Mouse (Mus musculus): ENCODE measurements at regions not wholly inside any gene's neighbourhood (a gene's known extent, or its start where the extent isn't known, plus 50 kb on each side); places are given as distances from the start of the nearest gene placed in this dataset.

- no peak for DNase-seq (ENCODE audit: low spot score in 2 of 2)
These were observed 671.8 kb downstream of the 5730522E02Rik start for GRCm38 (mm10) chr11:25538641-25539258.

GRCm38 (mm10) chr11:25536069-25536468 lies 674.5 kb downstream of the 5730522E02Rik start:
- no peak for DNase-seq (ENCODE audit: low spot score in 2 of 2)

GRCm38 (mm10) chr11:25533081-25533480 lies 677.5 kb downstream of the 5730522E02Rik start:
- DNase-seq (ENCODE audit: low spot score in 2 of 2) = no peak

- DNase-seq (ENCODE audit: low spot score in 2 of 2) = no peak
These were observed 678.7 kb downstream of the 5730522E02Rik start for GRCm38 (mm10) chr11:25531668-25532398.

- no peak for DNase-seq (ENCODE audit: low spot score in 2 of 2)
These were observed 682.5 kb downstream of the 5730522E02Rik start for GRCm38 (mm10) chr11:25528056-25528455.

- DNase-seq (ENCODE audit: low spot score in 2 of 2) = no peak
These were observed 691.7 kb downstream of the 5730522E02Rik start for GRCm38 (mm10) chr11:25518903-25519302.

- peak; percentile 24 to 26 for DNase-seq (ENCODE audit: low spot score in 2 of 2)
These were observed 692.4 kb downstream of the 5730522E02Rik start for GRCm38 (mm10) chr11:25518131-25518530.

- DNase-seq (ENCODE audit: low spot score in 2 of 2) = no peak
These were observed 705.1 kb downstream of the 5730522E02Rik start for GRCm38 (mm10) chr11:25505500-25505899.

- DNase-seq (ENCODE audit: low spot score in 2 of 2) = no peak
These were observed 736.7 kb downstream of the 5730522E02Rik start for GRCm38 (mm10) chr11:25473682-25474365.

- DNase-seq (ENCODE audit: low spot score in 2 of 2) = no peak
These were observed 740.7 kb downstream of the 5730522E02Rik start for GRCm38 (mm10) chr11:25469819-25470218.

- DNase-seq (ENCODE audit: low spot score in 2 of 2) = no peak
These were observed 773.4 kb downstream of the 5730522E02Rik start for GRCm38 (mm10) chr11:25437206-25437605.

- DNase-seq (ENCODE audit: low spot score in 2 of 2) = no peak
These were observed 774.9 kb downstream of the 5730522E02Rik start for GRCm38 (mm10) chr11:25435645-25436044.

GRCm38 (mm10) chr11:25423186-25423585 lies 787.4 kb downstream of the 5730522E02Rik start:
- DNase-seq (ENCODE audit: low spot score in 2 of 2) = no peak

- DNase-seq (ENCODE audit: low spot score in 2 of 2) = no peak
These were observed 789.1 kb downstream of the 5730522E02Rik start for GRCm38 (mm10) chr11:25421486-25421885.

GRCm38 (mm10) chr11:25410403-25411090 lies 800.0 kb downstream of the 5730522E02Rik start:
- no peak for DNase-seq (ENCODE audit: low spot score in 2 of 2)

- DNase-seq (ENCODE audit: low spot score in 2 of 2) = no peak
These were observed 818.9 kb downstream of the 5730522E02Rik start for GRCm38 (mm10) chr11:25391649-25392048.

GRCm38 (mm10) chr11:25367111-25367510 lies 843.5 kb downstream of the 5730522E02Rik start:
- DNase-seq (ENCODE audit: low spot score in 2 of 2) = no peak

- DNase-seq (ENCODE audit: low spot score in 2 of 2) = no peak
These were observed 845.1 kb downstream of the 5730522E02Rik start for GRCm38 (mm10) chr11:25365433-25365832.

- peak; percentile 34 to 54 for DNase-seq (ENCODE audit: low spot score in 2 of 2)
These were observed 850.8 kb downstream of the 5730522E02Rik start for GRCm38 (mm10) chr11:25359723-25360122.

- peak; percentile 59 to 73 for DNase-seq (ENCODE audit: low spot score in 2 of 2)
These were observed 852.7 kb downstream of the 5730522E02Rik start for GRCm38 (mm10) chr11:25357717-25358411.
